7 mouse cellular contexts compared by ENCODE assay signal in genomic region chr11:74925577-74926387, GRCm38 (mm10). TPM values are rescaled to one million over a fixed set of nuclear protein-coding genes. Genes with fewer than 3 reads are reported as not detected.
DNase-seq lines count a peak whose midpoint lies in the region; ATAC-seq lines count a peak whose summit lies in the region.

Smg6 (plus strand) TSS chr11:74925823.
Srr (minus strand) TSS chr11:74925948.

- peak; percentile 98 for DNase-seq in adrenal gland, postnatal 14 days
- DNase-seq in embryonic facial prominence, embryonic 11.5 days (ENCODE audit: low spot score): peak; percentile 98
- DNase-seq in kidney, adult 11 months: peak; percentile 92
- DNase-seq in limb, embryonic 10.5 days (ENCODE audit: low spot score): peak; percentile 99
- peak; percentile 85 for DNase-seq in spleen, adult 12 weeks (ENCODE audit: low spot score)

- H3K36me3 ChIP-seq in embryonic facial prominence, embryonic 11.5 days (replicated peaks; ENCODE audit: control insufficient read depth, insufficient read depth, low read depth, low read length): no peaks in the 10 kb centered on the region
- peaks cover 20% of the 10 kb centered on the region for H3K36me3 ChIP-seq in limb, embryonic 10.5 days
- peaks cover 14% of the 10 kb centered on the region for H3K36me3 ChIP-seq in midbrain, embryonic 13.5 days

- H3K4me1 ChIP-seq in embryonic facial prominence, embryonic 11.5 days (ENCODE audit: control insufficient read depth, insufficient read depth, low read length): no peaks in the 10 kb centered on the region
- H3K4me1 ChIP-seq in limb, embryonic 10.5 days: peaks cover 22% of the 10 kb centered on the region
- H3K4me1 ChIP-seq in midbrain, embryonic 13.5 days (replicated peaks): peaks cover 25% of the 10 kb centered on the region

- WGBS in embryonic facial prominence, embryonic 11.5 days: under 1% methylated on average over 77 of the region's 88 CpGs
- WGBS in limb, embryonic 10.5 days: under 1% methylated on average over 82 of the region's 88 CpGs
- under 1% methylated on average over 71 of the region's 88 CpGs for WGBS in midbrain, embryonic 13.5 days

- H3K4me2 ChIP-seq in embryonic facial prominence, embryonic 11.5 days (ENCODE audit: low read depth, low read length): peak within 1 kb of the TSS; percentile 57
- H3K4me2 ChIP-seq in midbrain, embryonic 13.5 days (replicated peaks): peak within 1 kb of the TSS; percentile 71

- no peaks in the 10 kb centered on the region for H3K9me3 ChIP-seq in embryonic facial prominence, embryonic 11.5 days (replicated peaks; ENCODE audit: control insufficient read depth, low read length)
- no peaks in the 10 kb centered on the region for H3K9me3 ChIP-seq in limb, embryonic 10.5 days (replicated peaks)
- H3K9me3 ChIP-seq in midbrain, embryonic 13.5 days: no peaks in the 10 kb centered on the region

- peak; percentile 93 for ATAC-seq in embryonic facial prominence, embryonic 11.5 days (replicated peaks; ENCODE audit: insufficient number of reproducible peaks, low FRiP score, low TSS enrichment, low read depth)
- peak; percentile 88 for ATAC-seq in granulocyte monocyte progenitor cell, adult 5-6 weeks (replicated peaks; ENCODE audit: poor library complexity, severe bottlenecking)
- ATAC-seq in midbrain, embryonic 13.5 days: peak; percentile 96

- H3K4me3 ChIP-seq in embryonic facial prominence, embryonic 11.5 days (ENCODE audit: low read depth, low read length): peak within 1 kb of the TSS; percentile 87
- peak within 1 kb of the TSS; percentile 98 for H3K4me3 ChIP-seq in limb, embryonic 10.5 days
- H3K4me3 ChIP-seq in midbrain, embryonic 13.5 days (replicated peaks): peak within 1 kb of the TSS; percentile 66

- peak within 1 kb of the TSS; percentile 97 for H3K27ac ChIP-seq in embryonic facial prominence, embryonic 11.5 days (replicated peaks; ENCODE audit: low read depth, low read length)
- H3K27ac ChIP-seq in limb, embryonic 10.5 days: peak within 1 kb of the TSS; percentile 95
- peak within 1 kb of the TSS; percentile 96 for H3K27ac ChIP-seq in midbrain, embryonic 13.5 days

- H3K9ac ChIP-seq in embryonic facial prominence, embryonic 11.5 days (replicated peaks; ENCODE audit: low read length): peak within 1 kb of the TSS; percentile 91
- peak within 1 kb of the TSS; percentile 81 for H3K9ac ChIP-seq in midbrain, embryonic 13.5 days (replicated peaks)

- H3K27me3 ChIP-seq in embryonic facial prominence, embryonic 11.5 days (ENCODE audit: control insufficient read depth, insufficient read depth, low read length): no peaks in the 10 kb centered on the region
- no peaks in the 10 kb centered on the region for H3K27me3 ChIP-seq in limb, embryonic 10.5 days (ENCODE audit: low read depth, poor library complexity, severe bottlenecking)
- H3K27me3 ChIP-seq in midbrain, embryonic 13.5 days: no peaks in the 10 kb centered on the region

RNA-seq across cellular contexts. Expression of gene Smg6, which starts in this region (rescaled TPM):
- 21.9 and 23.1 TPM in 2 replicates for total RNA-seq in adrenal gland, postnatal 14 days (2021)
- 16.8 and 17.9 TPM in 2 replicates for polyA plus RNA-seq in embryonic facial prominence, embryonic 11.5 days (2014; fragmentation: Nextera tagmentation; extraction: Ambion mirVana)
- total RNA-seq in granulocyte monocyte progenitor cell, adult 5-6 weeks (2014; fragmentation: Nextera tagmentation): 26.8 and 26.9 TPM in 2 replicates
- total RNA-seq in granulocyte monocyte progenitor cell, adult 5-6 weeks (2017): 24.3 and 26.1 TPM in 2 replicates
- polyA plus RNA-seq in limb, embryonic 10.5 days (2016; fragmentation: Nextera tagmentation; extraction: Ambion mirVana): 19.6 and 21.5 TPM in 2 replicates
- 20.2 and 21.0 TPM in 2 replicates for polyA plus RNA-seq in midbrain, embryonic 13.5 days (2015; fragmentation: Nextera tagmentation; extraction: Ambion mirVana)

RNA-seq across cellular contexts. Expression of gene Srr, which starts in this region (rescaled TPM):
- 50.6 and 51.5 TPM in 2 replicates for total RNA-seq in adrenal gland, postnatal 14 days (2021)
- 24.7 and 29.2 TPM in 2 replicates for polyA plus RNA-seq in embryonic facial prominence, embryonic 11.5 days (2014; fragmentation: Nextera tagmentation; extraction: Ambion mirVana)
- total RNA-seq in granulocyte monocyte progenitor cell, adult 5-6 weeks (2014; fragmentation: Nextera tagmentation): 5.6 and 16.8 TPM in 2 replicates
- 3.2 and 10.2 TPM in 2 replicates for total RNA-seq in granulocyte monocyte progenitor cell, adult 5-6 weeks (2017)
- 13.2 and 17.3 TPM in 2 replicates for polyA plus RNA-seq in limb, embryonic 10.5 days (2016; fragmentation: Nextera tagmentation; extraction: Ambion mirVana)
- 31.5 and 32.9 TPM in 2 replicates for polyA plus RNA-seq in midbrain, embryonic 13.5 days (2015; fragmentation: Nextera tagmentation; extraction: Ambion mirVana)

Comparison
In these comparisons a context has a peak if more than half of its experiments do, and no peak if none do; other contexts are left out.
1. Peak in every context shown above with its lines: DNase-seq, ATAC-seq, H3K4me3 ChIP-seq and H3K27ac ChIP-seq.